Mouse (Mus musculus) gastrocnemius, adult 18-20 months (tissue): Measurements from ENCODE around the gene Gp1bb. TPM values are rescaled to one million over a fixed set of nuclear protein-coding genes. Genes with fewer than 3 reads are reported as not detected.

Experiments
- DNase-seq: peaks from one replicate; pipeline ENCODE4 v3.0.0; 2021; ENCODE audit warnings: low spot score
- total RNA-seq, 2 experiments: library from RNA; stranded (reverse); gene quantifications; 2 replicates each; pipeline ENCODE4 v1.2.3; 2021

Gene Gp1bb
- total RNA-seq, 2 experiments from 2014 or later, result not detected

GRCm38 (mm10) chr16:18604267-18604701 lies 17.9 kb downstream of the Gp1bb start:
- peak; percentile 85 for DNase-seq

- peak; percentile 53 for DNase-seq
Observed at GRCm38 (mm10) chr16:18601447-18601846, 20.8 kb downstream of the Gp1bb start.

GRCm38 (mm10) chr16:18598006-18598405 lies 24.2 kb downstream of the Gp1bb start:
- no peak for DNase-seq

- no peak for DNase-seq
Observed at GRCm38 (mm10) chr16:18596255-18596654, 25.9 kb downstream of the Gp1bb start.

- no peak for DNase-seq
Observed at GRCm38 (mm10) chr16:18593930-18594329, 28.3 kb downstream of the Gp1bb start.

- no peak for DNase-seq
Observed at GRCm38 (mm10) chr16:18591047-18592018, 30.9 kb downstream of the Gp1bb start.

- DNase-seq, result no peak
Observed at GRCm38 (mm10) chr16:18589804-18590790, 32.1 kb downstream of the Gp1bb start, which contains the start of gene Tbx1. Gene Tbx1 (minus strand): TSS chr16:18590671.

GRCm38 (mm10) chr16:18589080-18589621 lies 33.1 kb downstream of the Gp1bb start:
- no peak for DNase-seq

GRCm38 (mm10) chr16:18588738-18589055 lies 33.5 kb downstream of the Gp1bb start:
- DNase-seq, result no peak

- no peak for DNase-seq
Observed at GRCm38 (mm10) chr16:18587847-18588737, 34.1 kb downstream of the Gp1bb start.

- no peak for DNase-seq
Observed at GRCm38 (mm10) chr16:18586906-18587546, 35.2 kb downstream of the Gp1bb start.

GRCm38 (mm10) chr16:18586076-18586905 lies 35.9 kb downstream of the Gp1bb start:
- no peak for DNase-seq

GRCm38 (mm10) chr16:18585676-18586075 lies 36.5 kb downstream of the Gp1bb start:
- no peak for DNase-seq

GRCm38 (mm10) chr16:18584901-18585510 lies 37.2 kb downstream of the Gp1bb start:
- DNase-seq, result no peak

GRCm38 (mm10) chr16:18583673-18584357 lies 38.4 kb downstream of the Gp1bb start:
- DNase-seq, result no peak

GRCm38 (mm10) chr16:18583169-18583568 lies 39.0 kb downstream of the Gp1bb start:
- no peak for DNase-seq

GRCm38 (mm10) chr16:18582426-18583148 lies 39.6 kb downstream of the Gp1bb start:
- DNase-seq, result no peak
